Mouse (Mus musculus): ENCODE data around the gene Itga7.

The Itga7 gene

DNA sequence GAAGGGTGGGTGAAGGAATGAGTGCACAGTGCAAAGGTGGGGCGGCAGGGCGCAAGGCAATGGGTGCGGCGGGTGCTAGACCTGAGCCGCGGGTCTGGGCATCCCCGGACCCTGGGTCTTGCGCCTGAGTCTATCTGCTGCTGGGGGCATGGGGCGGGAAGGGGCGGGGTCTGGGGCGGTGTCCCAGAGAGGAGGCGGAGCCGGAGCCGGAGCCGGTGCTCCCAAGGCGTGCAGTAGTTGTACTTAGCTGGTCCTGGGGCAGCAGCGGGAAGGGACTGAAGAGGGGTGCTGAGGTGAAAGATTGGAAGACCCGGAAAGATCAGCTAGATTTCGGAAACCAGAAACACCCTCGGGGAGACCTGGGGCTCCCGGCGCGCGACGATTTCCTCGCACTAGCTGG is at the start of gene Itga7:
Itga7 (plus strand) TSS at position 245 of the 400 bp plus-strand sequence.
- no peak for TF ChIP-seq GATA4 (IDR thresholded peaks at IDR 0.05; ENCODE audit: insufficient replicate concordance, low read length)

DNA sequence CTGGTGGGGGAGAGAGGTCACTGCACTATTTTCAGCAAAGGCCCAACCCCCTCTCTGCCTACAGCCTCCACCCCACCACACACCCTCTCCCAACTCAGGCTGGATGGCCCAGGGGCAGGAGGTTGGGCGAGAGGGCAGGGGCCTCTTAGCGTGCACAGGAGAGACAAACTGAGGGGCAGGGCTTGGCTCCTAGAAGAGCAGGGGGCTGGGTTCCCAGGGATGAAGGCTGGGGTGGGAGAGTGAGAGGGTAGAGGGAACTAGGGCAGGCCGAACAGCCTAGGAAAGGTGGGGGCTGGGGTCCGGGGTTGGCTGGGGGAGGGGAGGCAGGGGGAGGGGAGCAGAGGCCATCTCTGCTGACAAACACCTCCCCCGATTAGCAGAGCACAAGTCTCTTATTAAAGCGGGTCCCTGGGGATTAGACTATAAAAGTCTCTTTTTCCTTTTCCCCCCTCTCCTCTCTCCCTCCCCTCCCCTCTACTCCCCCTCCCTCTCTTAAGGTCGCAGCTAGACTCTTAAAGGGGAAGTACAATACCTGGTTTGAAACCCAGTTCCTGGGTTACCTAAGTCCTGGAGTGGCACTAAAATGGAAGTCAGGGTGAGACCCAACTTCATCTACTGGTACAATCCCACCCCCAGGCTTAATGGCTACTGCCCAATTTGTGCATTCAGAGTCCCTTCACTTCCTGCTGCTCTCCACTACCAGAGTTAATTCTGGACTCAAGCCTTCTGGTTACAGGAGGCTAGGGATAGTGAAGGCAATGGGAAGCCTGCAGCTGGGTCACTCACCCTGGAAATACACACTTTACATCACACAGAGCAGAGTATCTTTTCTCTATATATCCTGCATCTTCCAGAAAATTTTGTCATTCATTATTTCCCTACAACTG is 44.4 kb upstream of the Itga7 start:
- TF ChIP-seq GATA4 (IDR thresholded peaks at IDR 0.05; ENCODE audit: insufficient replicate concordance, low read length) = no peak

DNA sequence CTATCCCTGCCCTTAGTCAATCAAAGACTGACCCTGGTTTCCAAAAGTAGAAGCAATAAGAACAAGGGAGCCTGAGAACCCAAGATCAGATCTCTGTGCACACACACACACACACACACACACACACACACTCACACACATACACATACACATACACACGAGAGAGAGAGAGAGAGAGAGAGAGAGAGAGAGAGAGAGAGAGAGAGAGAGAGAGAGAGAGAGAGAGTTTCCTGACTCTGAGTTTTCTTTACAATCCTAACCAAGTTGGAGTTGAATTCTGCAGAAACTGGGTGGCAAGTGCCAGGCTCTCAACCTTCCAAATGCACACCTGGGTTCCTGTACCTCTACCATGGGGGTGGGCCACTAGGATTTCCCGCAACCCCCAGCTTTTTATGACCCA is 43.8 kb upstream of the Itga7 start:
- no peak for TF ChIP-seq GATA4 (IDR thresholded peaks at IDR 0.05; ENCODE audit: insufficient replicate concordance, low read length)

DNA sequence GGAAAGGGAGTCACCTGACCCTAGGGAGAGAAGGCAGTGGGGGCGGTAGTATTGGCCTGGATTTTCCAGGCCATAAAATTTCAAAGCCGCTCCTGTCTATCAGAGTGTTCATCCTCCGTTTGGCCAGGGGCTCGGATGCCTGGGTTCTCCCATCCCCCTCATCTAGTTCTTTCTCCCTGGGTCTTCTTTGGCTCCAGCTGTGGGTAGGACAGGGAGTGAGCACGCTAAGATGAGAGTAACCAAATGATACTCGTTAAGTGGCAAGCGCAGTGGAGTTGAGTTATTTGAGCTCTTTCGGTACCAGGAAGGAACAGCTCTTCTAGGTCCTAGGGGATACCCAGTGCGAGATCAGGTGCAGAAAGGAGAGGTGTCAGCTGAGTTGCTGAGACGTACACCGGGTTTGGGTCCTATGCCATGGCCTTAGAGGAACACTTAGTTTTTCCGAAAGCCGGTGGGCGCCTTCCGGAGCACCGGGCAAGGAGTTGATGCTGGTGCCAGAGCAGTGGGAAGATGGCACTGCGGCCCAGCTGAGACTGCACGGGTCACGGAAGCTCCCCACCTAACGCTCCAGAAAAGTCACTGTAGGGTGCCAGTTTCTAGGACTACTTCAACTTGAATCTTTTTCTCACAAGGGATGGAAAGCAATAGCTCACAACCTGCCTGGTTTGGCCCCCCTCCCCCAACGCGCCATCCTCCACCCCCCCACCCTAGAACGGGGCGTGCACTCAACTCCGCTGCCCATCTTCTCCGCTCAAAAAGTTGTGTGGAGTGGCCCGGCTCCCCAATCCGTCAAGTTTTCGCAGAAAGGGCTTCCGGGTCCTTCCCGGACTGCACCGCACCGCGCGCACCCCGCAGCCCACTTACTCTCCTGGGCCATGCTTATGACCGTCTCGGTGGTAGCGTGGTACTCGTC is 43.0 kb upstream of the Itga7 start:
- TF ChIP-seq GATA4 (IDR thresholded peaks at IDR 0.05; ENCODE audit: insufficient replicate concordance, low read length) = no peak

DNA sequence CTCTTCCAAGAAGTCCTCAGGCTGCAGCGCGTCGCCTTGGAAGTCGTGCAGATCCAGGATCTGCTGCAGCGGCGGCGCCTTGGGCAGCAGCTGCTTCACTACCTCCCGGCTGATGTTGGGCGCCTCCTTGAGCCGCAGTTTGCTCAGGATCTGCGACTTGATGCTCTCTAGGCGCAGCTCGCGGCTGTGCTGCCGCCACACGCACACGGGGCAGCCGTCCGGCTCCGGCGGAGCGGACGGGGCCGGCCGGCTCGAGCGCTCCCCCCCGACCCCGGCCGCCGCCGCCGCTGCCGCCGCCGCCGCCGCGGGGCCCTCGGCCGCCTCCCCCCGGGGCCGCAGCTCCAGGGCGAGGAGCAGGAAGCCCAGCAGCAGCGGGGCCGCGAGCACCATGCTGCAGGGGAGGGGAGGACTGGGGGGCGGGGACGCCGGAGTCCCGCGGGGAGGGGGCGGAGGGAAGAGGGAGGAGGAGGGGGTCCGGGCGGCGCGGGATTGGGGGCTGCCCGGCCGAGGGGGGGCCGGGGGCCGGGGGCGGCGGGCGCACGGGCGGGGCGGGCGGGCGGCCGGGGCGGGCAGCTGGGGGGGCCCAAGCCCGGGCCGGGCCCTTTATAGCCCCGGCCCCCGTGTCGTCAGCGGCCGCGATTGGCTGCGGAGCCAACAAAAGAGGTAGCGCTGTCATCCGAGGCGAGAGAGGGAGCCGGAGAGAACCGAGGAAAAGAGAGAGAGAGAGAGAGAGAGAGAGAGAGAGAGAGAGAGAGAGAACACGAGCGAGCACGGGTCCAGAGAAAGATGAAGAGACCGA is 42.1 kb upstream of the Itga7 start, which contains the start of gene Gdf11:
Gdf11 (minus strand) TSS at position 423 of the 799 bp plus-strand sequence.
- TF ChIP-seq GATA4 (IDR thresholded peaks at IDR 0.05; ENCODE audit: insufficient replicate concordance, low read length) = no peak

DNA sequence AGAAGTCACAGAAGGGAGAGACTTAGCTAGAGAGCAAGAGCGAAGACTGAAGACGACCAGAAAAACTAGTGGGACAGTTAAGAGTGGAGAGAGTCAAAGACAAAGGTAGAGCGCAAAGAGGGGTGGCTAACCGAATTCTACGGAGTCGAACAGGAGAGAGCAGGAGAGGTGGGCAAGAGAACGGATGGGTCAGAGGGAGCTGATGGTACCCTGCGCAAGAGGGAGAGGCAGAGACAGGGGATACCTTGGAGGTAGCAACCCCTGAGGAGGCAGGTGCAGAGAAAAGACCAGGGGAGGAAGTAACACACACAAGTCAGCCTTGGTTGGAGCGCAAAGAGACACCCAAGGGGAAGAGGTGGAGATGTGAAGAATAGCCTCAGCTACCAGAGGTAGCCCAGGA is 41.4 kb upstream of the Itga7 start:
- no peak for TF ChIP-seq GATA4 (IDR thresholded peaks at IDR 0.05; ENCODE audit: insufficient replicate concordance, low read length)

DNA sequence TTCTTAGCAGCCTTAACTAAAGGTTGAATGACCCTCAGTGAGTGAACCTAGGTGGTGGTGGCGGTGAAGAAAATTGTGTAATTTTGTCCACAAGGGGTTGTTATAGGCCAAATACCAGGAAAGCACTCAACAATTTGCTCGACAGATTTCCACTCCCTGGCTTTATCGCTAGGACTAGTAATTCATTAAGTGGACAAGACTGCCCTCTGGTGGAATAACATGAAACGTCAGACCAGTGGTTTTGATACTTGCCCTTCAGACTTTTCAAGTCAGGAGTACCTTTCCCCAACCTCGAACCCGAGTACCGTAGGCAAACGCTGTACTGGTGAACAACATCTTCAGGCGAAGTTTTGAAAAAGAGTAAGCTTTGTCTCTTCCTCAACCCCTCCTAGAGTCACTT is 38.2 kb upstream of the Itga7 start:
- TF ChIP-seq GATA4 (IDR thresholded peaks at IDR 0.05; ENCODE audit: insufficient replicate concordance, low read length) = no peak

DNA sequence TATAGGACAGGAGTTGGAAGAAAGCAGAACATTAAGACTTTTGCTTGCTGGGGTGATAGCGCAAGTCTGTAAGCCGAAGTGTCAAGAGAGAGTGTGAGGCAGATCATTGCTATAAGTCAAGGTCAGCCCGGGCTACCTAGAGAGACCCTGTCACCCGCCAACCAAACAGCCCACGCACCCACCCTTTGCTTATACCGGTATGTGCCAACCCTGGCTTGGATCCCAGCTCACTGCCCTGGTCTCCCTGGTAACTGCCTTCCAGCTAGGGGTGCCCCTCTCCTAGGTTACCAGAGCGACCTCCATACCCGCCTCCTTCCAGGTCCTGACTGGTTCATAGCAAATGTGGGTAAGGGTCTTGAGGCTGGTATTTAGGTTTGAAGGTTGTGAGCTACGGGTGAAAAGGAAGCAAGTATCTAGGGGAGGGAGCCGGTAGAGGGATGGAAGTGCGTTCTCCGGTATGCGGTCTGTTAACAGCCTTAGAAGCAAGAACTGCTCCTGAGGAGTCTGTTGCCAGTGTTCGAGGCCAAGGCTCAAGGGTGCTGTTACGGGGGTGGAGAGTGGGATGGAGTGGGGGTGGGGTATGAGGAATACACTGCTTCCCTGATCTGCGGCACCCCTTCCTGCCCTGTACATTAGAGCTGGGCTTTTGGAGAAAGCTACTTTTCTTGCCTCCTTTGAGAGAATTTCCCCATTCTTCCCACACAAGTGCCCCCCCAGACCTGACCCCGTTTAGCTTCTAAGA is 37.5 kb upstream of the Itga7 start:
- no peak for TF ChIP-seq GATA4 (IDR thresholded peaks at IDR 0.05; ENCODE audit: insufficient replicate concordance, low read length)

DNA sequence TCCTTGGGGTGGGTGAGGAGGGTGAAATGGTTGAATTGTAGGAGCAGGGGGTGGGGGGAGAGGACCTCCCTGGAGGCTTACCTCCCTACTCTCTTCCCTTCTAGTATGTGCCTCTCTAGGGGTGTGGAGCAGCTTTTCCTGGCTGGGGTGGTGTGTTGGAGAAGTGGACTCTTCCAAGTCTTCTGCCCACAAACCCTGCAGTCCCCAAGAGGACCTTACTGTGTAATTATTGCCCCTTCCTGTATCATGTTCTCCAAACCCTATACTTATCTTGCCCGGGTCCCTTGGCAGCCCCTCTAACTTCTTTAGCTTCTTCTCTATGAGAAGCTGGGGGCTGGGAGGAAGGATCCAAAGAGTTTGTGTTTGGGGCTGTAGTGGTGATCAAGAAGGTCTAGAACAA is 36.8 kb upstream of the Itga7 start:
- no peak for TF ChIP-seq GATA4 (IDR thresholded peaks at IDR 0.05; ENCODE audit: insufficient replicate concordance, low read length)

DNA sequence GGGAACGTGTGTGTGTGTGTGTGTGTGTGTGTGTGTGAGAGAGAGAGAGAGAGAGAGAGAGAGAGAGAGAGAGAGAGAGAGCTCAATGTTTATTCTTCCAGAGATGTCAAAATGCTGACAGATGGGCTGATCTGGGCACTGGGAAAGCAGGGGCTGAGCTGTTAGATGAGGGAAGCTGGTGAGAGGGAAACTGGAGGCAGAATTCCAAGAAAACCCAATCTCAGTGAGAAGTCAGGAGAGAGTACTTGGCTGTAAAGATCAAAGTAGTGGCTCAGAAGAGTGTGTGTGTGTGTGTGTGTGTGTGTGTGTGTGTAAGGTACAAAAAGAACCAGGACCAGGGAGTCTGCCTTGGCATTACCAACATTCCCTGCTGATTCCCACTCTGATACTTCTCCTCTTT is 36.1 kb upstream of the Itga7 start:
- TF ChIP-seq GATA4 (IDR thresholded peaks at IDR 0.05; ENCODE audit: insufficient replicate concordance, low read length) = no peak

DNA sequence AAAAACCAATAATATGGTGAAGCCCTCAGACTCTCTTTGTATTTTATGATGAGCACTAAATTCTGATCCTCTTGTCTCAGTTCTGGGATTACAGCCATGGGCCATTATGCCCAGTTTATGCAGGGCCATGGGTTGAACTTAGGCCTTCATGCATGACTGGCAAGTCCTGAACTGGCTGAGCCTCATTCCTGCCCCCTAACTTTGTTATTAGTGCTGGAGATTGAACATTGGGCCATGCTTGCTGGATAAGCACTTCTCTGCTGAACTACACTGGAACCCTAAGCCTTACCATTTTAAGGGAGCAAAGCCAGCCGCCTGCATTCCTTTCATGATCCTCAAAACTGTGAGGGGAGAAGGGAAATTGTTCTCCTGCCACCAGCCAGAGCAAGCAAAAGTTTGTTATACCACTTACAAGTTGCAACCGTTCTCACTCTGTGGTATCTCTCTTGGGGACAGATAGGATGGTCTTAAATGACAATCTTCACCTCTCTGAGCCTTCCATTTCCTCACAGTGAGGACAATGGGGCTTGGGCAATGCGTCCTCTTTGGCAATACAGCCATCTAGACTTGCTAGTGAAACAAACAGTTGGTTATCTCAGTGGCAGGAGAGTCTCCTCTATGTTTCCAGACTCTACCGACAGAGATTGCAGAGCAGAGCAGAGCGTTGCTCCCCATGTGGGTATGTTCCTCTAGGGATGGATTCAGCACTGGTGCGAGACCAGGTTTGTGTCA is 33.7 kb upstream of the Itga7 start:
- no peak for TF ChIP-seq GATA4 (IDR thresholded peaks at IDR 0.05; ENCODE audit: insufficient replicate concordance, low read length)

DNA sequence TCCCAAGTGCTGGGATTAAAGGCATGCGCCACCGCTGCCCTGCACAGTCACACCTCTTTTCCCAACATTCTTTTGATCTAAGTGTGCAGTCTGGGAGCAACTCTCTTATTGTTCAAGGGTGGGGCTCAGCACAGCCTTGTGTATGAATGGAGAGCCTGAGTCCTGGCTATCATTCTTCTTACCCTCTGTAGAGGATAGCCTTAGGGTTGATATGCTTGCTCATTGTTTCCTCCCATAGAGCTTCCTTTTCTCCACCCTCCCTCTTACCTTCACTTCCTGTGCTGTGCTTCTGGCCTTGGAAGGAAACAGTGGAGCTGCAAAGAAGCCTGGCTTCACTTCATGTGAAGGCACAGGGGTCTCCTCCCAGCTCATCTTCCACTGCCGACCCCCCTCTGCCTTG is 32.9 kb upstream of the Itga7 start, which contains the start of gene Cd63:
Cd63 (plus strand) TSS at position 292 of the 400 bp plus-strand sequence.
- TF ChIP-seq GATA4 (IDR thresholded peaks at IDR 0.05; ENCODE audit: insufficient replicate concordance, low read length) = no peak

DNA sequence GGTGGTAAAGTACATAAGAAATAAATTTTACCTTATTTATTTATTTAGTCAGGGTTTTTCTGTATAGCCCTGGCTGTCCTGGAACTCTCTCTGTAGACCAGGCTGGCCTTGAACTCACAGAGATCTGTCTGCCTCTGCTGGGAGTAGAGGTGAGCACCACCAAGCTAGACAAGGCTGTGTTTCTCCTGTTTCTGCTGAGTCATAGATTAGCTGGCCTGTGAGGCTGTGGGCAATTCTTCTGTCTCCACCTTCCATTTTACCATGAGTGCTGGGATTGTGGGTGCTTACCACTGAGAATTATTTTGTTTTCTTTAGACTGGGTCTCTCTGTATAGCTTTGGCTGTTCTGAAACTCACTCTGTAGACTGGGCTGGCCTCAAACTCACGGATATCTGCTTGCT is 32.2 kb upstream of the Itga7 start:
- TF ChIP-seq GATA4 (IDR thresholded peaks at IDR 0.05; ENCODE audit: insufficient replicate concordance, low read length) = no peak
